Mouse (Mus musculus): ENCODE measurements around the gene Slc7a1.

Slc7a1 gene

DNA sequence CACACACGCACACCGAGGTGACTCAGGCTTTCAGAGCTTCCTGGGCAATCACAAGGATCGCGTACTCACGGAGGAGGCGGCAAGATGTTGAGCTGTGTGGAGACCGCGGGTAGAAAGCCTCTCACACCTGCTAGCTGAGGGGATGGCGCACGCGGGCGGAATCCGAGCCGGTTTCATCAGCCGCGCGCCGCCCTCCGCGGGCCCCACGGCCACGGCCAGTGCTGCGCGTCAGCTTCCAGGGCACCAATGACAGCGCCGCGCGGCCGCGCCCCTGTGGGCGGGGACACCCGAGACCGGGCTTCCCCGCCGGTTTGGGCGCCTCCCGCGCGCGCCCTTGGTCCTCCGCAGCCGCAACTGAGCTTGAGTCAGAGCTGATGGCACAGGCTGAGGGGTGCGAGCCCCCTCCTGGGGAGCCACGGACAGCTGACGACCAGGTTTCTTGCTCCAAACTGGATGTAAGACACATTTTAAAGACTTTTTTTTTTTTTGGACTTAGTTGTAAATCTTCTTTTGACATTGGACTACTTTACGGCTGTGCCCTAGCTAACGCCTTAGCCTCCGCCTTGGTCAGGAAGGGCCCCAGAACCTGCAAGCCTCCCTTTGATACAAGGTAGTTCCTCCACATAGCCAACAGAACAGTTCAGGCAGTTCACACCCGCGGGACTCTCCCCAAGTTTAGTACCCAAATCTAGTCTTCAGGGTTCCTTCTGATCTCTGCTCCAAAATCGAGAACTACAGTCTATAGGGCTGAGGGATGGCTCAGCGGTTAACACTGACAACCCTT, at the start of gene Slc7a1:
TSS of gene Slc7a1 (minus strand) at position 245 of the 784 bp plus-strand sequence.
- DNase-seq (ENCODE audit: extremely low spot score), result peak; percentile 73

DNA sequence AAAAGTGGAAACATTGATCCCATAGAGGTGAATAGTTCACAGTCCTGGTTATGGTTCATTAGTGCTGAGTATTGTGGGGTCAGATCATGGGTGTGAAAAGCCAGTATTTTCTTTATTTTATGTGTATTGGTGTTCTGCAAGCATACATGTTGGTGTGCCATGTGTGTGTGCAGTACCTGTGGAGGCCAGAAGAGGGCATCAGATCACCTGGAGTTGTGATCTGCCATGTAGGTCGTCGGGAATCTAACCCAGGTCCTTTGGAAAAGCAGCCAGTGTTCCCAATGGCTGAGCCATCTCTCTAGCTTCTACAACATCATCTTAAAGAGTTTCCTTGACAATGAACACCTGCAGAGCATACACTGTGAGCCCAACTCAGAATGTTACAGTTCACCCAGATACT, 45.3 kb upstream of the Slc7a1 start:
- DNase-seq (ENCODE audit: extremely low spot score), result no peak

DNA sequence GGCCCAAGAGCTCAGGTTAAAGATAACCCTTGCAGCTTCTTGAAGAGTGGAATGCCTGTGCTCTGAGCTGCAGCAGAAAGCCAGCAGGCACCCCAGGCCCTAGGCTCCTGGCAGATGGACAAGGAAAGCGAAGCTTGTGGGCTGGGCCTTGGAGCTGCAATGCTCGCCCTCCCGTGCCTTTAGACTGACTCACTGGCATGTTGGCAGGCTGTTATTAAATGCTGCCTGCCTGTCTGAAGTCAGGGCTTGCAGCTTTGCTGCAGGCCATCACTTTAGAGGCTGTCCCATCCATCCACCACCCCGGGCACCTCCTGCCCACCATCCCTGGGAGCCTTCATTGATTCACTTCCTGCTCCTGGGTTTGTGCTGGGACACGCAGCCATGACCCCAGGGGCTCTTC, 44.0 kb upstream of the Slc7a1 start:
- DNase-seq (ENCODE audit: extremely low spot score), result no peak

DNA sequence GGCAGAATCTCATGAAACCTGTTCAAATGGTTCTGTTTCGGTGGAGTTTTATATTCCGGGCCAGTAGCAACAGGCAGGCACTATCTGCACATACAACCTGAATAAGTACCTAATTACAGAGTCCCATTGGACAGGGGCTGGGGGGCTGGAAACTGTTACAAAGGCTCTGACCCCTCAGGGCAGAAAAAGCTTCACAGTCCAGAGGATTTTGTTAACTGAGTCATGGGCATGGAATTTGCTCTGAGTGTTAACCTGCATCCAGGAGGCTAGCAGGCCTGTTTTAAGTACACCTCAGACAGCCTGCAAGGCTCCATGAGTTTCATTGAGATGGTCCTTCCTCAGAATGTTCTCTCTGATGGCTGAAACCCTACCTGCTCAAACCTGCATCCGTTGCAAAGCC, 36.0 kb upstream of the Slc7a1 start:
- DNase-seq (ENCODE audit: extremely low spot score), result no peak

DNA sequence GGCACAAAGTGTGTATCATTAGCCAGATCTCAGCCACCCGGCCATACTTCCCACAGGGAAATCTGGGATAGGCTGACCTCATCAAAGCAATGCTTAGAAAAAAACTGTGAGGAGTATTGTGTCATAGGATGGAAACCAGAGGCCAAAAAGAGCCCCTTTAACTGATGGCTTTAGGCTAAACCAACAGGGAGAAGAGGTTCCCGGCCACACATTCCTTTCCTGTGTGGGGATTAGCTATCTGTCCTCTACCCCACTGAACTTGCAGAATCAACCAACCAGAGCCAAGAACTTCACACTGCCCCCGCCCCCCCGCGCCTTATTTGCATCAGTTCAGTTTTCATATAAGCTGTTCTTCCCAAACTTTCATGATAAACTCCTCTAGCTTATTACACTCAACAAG, 32.4 kb upstream of the Slc7a1 start:
- no peak for DNase-seq (ENCODE audit: extremely low spot score)

DNA sequence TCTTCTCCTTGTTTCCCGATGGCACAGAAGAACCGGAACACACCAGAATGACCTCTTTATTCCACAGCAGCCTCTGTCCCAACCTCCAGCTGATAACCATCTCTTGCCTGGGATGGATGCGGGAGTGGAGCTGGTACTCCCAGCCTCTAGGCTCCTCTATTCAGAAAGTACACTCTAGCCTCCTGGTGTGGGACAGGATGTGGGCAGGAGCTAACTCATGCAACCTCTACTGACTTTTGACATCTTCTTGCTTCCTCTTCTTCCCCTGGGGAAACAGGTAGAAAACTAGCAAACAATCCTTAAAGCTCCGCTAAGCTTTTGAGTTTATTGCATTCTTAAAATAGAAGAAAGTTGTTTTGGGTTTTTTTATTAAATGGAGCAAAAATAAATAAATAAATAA, 29.1 kb upstream of the Slc7a1 start:
- DNase-seq (ENCODE audit: extremely low spot score), result no peak

DNA sequence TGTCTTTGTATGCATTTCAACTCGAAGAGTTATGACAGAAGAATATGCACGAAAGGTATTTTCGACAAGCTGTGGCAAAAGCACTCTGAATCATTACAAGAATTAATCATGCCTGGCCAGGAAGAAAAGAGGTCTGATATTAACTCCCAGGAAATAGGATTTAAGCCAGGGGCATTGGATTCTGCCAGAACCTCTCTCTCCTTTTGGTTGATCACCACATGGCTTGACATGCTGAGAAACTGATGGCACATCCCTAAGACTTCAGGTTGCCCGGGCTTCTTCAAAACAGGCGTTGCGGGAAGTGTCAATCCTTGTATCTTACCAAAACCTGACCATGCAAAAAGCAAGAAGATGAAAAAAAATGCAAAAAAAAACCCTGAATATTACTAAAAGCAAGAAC, 25.4 kb upstream of the Slc7a1 start:
- no peak for DNase-seq (ENCODE audit: extremely low spot score)

DNA sequence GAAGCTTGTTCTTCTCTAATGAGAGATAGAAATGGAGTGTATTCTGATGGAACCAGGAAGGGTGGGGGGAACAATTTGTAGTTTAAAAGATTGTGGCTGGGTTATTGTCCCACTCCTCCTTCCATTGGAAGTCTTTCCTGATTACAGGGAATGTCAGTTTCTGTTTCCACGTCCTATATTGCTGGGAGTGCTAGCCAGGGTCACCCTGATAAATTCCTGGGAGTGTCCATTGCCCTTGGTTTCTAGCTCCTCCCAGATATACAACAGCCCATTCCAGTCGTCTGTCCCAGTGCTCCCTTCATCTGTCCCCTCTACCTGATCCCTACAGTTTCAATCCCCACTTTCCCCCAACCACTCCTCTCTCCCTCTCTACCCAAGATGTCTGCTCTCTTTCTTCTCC, 21.6 kb upstream of the Slc7a1 start:
- no peak for DNase-seq (ENCODE audit: extremely low spot score)

DNA sequence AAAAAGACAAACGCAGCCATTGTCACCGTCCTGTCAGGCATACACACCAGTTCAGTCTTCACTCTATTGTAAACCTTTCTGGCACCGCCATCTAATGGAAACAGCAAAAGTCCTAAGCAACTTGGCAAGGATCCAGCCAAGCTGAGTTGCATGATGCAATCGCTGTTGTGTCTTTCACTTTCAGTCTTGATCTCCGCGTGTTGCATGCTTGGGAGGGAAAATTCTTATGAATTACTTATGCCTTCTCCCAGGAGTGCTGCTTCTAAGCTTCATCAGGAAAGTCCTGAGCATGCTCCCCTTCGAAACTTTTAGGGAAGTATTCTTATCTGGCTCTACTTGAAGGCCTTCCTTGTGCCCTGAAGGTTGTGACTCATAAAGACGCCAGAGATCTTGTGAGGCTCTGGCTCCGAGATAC, 19.4 kb upstream of the Slc7a1 start:
- DNase-seq (ENCODE audit: extremely low spot score), result no peak

DNA sequence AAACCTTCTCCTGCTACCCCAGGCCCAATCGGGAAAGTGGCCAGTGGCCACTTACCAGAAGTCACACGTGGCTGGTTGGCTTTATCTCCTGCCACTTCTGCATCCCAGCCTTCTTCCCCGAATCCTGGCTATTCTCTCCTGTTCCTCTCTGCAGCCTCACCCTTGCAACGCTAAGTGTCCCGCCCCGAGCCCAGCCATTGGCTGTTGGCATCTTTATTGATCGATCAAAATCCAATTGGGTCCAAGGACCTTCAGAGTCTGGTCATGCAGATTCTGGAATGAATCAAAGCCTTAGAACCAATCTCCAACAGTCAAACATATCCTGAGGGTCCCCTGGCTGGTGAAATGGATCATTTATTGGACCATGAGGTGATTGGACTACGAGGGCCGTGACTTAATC, 18.7 kb upstream of the Slc7a1 start:
- no peak for DNase-seq (ENCODE audit: extremely low spot score)

DNA sequence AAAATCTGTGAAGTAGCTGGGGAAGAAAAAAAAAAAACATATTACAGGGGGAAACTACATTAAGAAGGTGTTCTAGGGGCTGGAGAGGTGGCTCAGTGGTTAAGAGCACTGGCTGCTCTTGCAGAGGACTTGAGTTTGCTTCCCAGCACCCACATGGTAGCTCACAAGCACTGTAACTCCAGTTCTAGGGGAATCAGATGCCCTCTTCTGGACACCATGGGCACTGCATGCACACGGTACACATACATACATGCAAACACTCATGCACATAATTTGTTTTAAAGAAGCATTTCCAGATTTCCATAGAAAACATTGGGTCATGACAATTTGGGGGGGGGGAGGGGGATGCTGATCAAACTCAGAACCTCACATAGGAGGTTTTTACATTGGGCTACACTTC, 18.1 kb upstream of the Slc7a1 start:
- DNase-seq (ENCODE audit: extremely low spot score), result no peak

DNA sequence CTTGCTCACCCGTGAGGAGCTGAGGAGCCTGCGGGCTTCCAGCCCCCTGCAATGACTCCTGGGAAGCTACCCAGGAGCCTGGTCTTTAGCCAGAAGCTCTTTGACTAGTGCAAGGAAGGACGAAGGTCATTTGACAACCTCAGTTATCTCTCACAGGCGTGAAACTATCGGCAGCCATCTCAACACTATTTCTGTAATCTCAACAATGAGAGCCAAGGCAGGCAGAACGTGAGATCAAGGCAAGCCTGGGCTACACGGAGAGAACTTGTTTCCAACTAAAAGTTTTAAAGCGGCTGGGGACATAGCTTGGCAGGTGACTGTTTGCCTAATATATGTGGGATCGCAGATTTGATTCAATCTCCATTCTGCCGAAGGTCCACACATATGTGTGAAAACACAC, 16.8 kb upstream of the Slc7a1 start:
- no peak for DNase-seq (ENCODE audit: extremely low spot score)

DNA sequence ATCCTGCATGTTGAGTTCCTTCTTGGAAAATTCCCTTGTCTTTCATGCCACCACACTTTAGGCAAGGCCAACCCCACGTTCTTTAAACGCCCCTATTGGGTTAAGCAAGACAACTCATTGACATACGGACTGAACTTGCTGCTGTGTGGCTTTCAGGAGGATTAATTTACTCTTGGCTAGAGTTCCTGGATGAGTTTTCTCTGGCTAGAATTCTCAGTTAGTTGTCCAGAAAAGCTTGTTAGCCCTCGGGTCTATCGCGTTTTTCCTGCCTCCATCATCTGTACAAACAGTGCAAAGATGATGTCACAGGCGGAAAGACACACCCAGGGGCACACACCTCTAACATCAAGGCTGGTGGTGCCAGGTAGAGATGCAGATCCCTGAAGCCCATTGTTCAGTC, 14.5 kb upstream of the Slc7a1 start:
- DNase-seq (ENCODE audit: extremely low spot score), result no peak

DNA sequence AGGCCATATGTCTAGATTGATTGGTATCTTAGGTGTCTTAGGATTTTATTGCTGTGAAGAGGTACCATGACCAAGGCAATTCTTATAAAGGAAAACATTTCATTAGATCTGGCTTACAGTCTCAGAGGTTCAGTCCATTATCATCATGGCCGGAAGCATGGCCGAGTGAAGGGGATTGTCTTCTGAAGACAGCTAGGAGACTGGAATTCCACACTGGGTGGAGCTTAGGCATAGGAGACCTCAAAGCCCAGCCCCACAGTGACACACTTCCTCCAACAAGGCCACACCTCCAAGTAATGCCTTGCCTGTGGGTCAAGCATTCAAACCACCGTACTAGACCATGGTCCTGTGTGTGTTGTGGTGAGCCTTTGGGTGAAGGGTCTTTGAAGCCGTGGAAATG, 12.8 kb upstream of the Slc7a1 start:
- DNase-seq (ENCODE audit: extremely low spot score), result no peak

DNA sequence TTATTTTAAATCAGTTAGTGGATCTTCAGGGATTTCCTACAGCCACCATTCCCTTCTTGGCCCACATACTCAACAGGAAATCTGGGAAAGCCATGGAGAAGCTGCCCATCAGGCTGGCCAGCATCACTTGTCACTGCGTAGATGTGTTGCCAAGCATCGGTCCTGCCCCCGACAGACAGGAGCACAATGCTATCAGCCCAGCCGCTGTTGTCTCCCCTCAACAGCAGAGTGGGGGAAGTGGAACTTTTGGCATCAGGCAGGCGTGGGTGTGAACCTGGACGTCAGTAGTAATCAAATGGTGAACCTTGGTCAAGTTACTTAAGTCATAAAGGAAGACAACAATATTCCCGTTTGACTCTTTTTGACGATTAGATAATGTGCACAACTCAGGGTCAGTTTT, 9.8 kb upstream of the Slc7a1 start:
- DNase-seq (ENCODE audit: extremely low spot score), result no peak

DNA sequence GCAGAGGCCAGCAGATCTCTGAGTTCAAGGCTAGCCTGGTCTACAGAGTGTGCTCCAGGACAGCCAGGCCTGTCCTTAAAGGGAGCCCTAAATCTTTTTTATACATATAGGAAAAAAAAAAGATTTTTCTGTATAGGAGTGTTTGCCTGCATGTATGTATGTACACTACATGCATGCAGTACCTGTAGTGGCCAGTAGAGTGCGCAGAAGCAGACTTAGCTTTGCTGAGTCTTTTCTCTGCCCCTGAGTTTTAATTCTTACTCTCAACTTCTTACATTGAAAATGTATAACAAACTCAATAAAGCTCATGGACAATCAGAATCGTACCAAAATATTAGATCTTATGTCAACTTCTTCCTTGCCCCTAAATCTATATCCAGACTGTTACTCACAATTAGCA, 7.2 kb upstream of the Slc7a1 start:
- no peak for DNase-seq (ENCODE audit: extremely low spot score)

DNA sequence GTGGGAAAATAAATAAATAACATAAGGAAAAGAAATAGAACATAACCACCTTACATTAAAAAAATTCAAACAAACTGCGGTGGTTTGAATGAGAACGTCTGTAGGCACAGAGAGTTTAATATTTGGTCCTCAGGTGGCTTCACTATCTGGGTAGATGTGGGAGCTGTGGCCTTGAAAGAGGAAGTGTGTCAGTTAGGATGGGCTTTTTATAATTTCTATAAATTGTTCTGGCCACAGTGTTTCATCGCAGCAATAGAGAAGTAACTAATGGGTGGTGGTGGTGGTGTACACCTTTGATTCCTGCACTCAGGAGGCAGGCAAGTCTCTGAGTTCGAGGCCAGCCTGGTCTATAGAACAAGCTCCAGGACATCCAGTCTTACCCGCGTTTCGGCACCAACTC, 4.8 kb upstream of the Slc7a1 start:
- DNase-seq (ENCODE audit: extremely low spot score), result no peak

DNA sequence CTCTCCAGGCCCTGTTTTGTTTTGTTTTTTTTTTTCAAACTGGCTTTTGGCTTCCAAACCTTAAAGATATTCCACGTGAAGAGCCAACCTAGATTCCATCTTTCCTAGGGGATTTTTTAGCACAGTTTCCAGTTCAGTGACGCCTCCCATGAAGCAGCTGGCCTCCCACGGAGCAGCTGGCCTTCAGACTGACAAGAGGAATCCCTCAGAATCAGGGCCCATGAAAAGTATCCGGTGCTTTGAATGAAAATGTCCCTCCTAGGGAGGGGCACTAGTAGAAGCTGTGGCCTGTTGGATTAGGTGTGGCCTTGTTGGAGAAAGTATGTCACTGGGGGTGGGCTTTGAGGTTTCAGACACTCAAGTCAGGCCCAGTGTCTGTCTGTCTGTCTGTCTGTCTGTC, 2.9 kb upstream of the Slc7a1 start:
- no peak for DNase-seq (ENCODE audit: extremely low spot score)

DNA sequence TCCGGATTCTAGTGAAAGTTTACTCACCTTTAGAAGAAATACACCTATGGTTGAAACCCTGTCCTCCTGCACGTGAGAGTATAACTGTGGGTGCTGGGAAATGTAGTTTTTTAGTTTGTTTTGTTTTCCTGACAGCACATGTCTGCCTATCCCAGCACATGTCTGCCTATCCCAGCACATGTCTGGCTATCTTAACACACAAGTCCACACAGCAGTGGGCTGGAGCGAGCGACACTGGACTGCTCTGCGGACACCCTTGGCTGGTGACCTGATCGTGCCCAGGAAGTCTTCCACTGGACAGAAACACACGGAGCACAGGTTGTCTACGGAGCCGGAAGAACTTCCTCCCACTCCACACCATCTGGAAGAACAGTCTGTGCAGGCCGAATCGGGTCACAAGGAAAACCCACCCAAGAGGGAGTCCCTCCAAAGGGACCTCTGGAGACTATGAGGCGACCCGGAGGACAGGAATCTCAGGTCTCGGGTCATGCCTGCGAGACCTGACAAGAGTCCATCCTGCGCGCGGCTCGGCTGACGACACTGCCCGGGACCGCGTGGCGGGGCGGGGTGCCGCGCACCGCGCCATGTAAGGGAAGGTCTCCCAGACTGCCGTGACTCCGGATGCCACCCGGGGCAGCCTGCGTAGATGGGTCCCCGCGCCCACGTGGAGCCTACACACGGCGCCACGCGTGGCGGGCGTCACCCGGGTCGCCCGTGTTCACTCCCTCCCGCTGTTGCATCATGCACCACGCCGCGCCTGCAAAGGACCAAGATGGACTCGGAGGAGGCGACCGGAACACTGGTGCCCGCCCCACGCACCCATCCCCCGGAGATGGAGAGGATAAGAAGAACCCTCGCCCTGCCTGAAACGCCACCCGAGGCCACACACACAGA, 691 bp downstream of the Slc7a1 start:
- DNase-seq (ENCODE audit: extremely low spot score), result peak; percentile 59

DNA sequence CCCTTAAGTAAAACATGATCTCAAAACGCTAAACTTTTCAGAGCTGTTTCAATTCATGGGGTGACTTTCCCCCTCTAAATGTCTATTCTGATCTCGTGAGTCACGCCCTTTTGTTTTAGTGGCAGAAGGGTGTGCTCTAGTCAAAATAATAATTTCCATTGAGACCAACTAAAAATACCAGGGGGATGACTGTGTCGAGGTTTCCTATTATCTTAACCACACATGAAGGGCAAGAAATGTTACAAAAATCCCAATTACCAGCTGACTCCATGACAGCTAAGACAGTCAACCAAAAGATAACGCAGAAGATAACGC, 1.3 kb downstream of the Slc7a1 start:
- DNase-seq (ENCODE audit: extremely low spot score), result no peak

DNA sequence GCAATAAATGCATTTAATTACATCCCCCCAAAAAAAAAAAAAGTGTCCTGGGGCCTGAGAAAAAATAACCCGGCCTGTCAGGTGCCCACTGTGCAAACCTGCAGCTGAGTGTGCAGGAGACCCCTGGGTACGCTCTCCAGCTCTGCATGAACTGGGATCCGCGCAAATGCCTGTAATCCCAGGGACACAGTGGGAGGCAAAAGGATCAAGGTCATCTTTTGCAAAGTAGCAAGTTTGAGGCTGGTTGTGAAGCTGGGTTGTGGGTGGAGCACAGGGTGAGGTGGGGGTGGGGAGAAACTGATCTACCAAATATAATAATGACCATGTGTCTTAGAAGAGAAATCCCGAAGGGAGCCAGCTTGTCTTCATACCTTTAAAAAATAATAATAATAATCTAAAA, 1.8 kb downstream of the Slc7a1 start:
- no peak for DNase-seq (ENCODE audit: extremely low spot score)

DNA sequence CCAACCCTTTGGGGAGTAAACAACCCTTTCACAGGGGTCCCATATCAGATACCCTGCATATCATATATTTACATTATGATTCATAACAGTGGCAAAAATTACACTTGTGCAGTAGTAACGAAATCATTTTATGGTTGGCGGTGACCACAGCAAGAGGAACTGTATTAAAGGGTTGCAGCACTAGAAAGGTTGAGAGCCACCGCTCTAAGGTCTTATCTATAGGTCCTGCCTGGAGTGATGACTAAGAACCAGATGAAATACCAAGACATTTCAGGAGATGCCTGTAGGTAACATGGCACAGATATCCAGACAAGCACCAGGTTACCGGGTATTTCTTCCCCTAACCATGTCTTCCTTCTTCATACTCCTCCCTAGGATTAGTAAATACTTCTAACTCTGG, 2.3 kb downstream of the Slc7a1 start:
- no peak for DNase-seq (ENCODE audit: extremely low spot score)

DNA sequence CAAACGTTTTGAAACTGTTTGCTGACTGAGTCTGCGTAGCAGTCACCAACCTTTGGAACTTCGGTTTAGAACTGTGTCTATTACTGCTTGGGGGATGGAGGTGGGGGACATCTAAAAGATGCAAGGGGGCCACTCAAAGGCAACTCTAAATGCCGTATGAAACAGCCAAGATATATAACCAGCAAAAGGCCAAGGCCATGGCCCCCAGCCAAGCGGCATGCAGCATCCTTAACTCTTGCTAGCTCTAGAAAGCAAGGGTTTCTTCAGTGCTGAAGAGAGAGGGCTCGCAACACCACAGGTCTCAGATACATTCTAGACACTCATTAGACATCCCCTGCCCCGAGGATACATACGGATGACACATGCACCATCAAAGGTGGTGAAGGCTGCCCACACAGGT, 6.4 kb downstream of the Slc7a1 start:
- DNase-seq (ENCODE audit: extremely low spot score), result no peak

Measured in embryo, embryonic 9.5 days (tissue).